Mouse (Mus musculus) cerebellum, adult 2 months (tissue): ENCODE results near the gene Sema7a. TPM values are rescaled to one million over a fixed set of nuclear protein-coding genes. Genes with fewer than 3 reads are reported as not detected.

Experiments used
- DNase-seq, 2 experiments: peaks; one replicate each; pipeline ENCODE4 v3.0.0; 2021
- H3K27ac ChIP-seq: fragments of 200-500 bp; 2 replicates; pipeline ENCODE4 v1.5.1; 2012; ENCODE audit warnings: low read length, control low read depth, inconsistent platforms; ENCODE audit not compliant: insufficient read depth
- H3K27me3 ChIP-seq: fragments of 200-500 bp; 2 replicates; pipeline ENCODE4 v1.6.1; 2012; ENCODE audit warnings: inconsistent platforms, mild to moderate bottlenecking, low read length, moderate library complexity; ENCODE audit not compliant: control insufficient read depth, insufficient read depth
- H3K4me1 ChIP-seq: fragments of 200-500 bp; 2 replicates; pipeline ENCODE4 v1.6.1; 2011; ENCODE audit warnings: low read length; ENCODE audit not compliant: control insufficient read depth, insufficient read depth
- H3K4me3 ChIP-seq: fragments of 200-500 bp; replicated peaks from 2 replicates; pipeline ENCODE3; 2011; ENCODE audit warnings: mild to moderate bottlenecking, low read depth, low read length, control low read depth; ENCODE audit not compliant: insufficient read depth
- CTCF ChIP-seq: fragments of 200-500 bp; IDR thresholded peaks from 2 replicates; pipeline ENCODE4 v1.5.1; 2011; ENCODE audit warnings: low read depth, mild to moderate bottlenecking, control low read depth, low read length, moderate library complexity, borderline replicate concordance; ENCODE audit not compliant: insufficient read depth
- POLR2A ChIP-seq: fragments of 200-500 bp; IDR thresholded peaks from 2 replicates; pipeline ENCODE4 v1.6.1; 2011; ENCODE audit warnings: low read length, control low read depth, borderline replicate concordance; ENCODE audit not compliant: insufficient read depth
- WGBS: fragments of 180-500 bp; shearing (Covaris S2); methylation state at CpG from one replicate; pipeline ENCODE4 v1.1.7; 2018; 5-methylcytosine and 5-hydroxymethylcytosine counted together
- polyA plus RNA-seq: library from polyadenylated mRNA; depleted of rRNA; stranded (reverse); fragments of >200 nt; gene quantifications from 2 replicates; pipeline ENCODE4 v1.2.3, GENCODE M21; 2012; rRNA removed

The Sema7a gene
- polyA plus RNA-seq, 1 experiment: 177 TPM

DNA sequence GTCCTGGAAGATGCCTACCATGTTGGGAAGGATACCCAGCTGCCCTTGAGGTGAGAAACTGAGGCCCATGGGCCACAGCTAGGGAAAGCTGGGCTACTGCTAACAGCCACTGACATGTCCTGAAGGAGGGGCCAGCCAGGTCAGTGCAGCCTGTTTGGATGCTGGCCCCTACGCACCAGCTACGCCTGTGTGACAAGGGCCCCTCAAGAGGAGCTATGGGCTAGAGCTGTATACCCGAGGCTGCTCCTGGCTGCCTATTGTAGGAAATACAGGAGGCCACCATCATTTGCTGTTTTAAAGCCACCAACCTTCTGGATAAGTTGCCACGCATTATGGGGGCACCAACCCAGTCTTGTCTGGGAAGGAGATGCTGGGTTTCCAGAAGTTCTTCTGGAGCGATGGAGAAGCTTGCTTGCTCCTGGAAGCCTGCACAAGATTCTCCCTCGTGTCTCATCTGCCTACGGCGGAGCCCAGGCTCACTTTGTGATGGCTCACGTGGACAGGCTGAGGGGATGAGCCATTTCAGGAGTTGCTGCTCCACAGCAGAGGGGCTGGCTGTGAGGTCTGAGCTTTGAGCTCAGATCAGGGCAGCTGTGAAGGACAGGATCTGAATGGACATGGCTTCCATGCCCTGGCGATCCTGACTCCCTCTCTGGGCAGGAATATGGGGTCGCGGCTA is 68.6 kb downstream of the Sema7a start:
- no peak overlapping the region for H3K4me3 ChIP-seq
- 61% methylated on average over 12 of the region's 12 CpGs for WGBS
- peaks cover 12% of the 10 kb centered on the region for H3K4me1 ChIP-seq
- no peaks in the 10 kb centered on the region for H3K27me3 ChIP-seq
- no peak overlapping the region for H3K27ac ChIP-seq
- no peak for DNase-seq
- TF ChIP-seq POLR2A (no peak), CTCF (no peak)

DNA sequence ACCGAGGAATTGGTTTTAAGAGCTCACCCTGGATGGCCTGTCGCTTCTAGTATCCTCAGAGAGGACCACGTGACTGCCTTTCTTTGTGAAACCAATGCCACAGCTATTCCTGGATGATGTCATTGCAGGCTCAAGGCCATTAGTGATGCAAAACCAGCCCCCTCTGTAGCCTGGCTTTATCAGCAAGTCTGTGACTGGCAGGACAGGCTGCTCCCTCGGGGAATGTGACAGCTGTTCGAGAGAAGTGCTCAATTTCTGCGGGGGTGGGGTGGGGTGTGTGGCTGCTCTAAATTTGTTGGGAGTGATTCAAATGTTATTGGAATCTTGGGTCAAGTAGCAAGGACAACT is 69.1 kb downstream of the Sema7a start:
- Histone ChIP-seq H3K27ac (no peak overlapping the region), H3K4me3 (no peak overlapping the region), H3K27me3 (no peaks in the 10 kb centered on the region), H3K4me1 (peaks cover 12% of the 10 kb centered on the region)
- peak in 1 of 2 experiments; percentile 34 for DNase-seq
- no peak for TF ChIP-seq CTCF
- TF ChIP-seq POLR2A: no peak
- WGBS: 23% methylated on average over 6 of the region's 6 CpGs

DNA sequence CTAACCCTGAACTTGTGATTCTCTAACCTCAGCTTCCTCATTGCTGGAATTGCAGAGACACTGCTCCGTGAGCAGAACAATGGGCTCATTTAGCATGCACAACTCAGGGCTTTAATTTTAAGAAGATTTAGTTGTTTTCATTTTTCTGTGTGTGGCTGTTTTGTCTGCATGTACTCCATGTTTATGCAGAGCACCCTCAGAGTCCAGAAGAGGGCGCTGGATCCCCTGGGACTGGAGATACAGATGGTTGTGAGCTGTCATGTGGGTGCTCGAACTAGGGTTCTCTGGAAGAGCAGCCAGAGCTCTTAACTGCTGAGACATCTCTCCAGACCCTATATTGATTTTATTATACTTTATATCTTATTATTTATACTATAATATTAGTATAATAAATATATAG is 69.7 kb downstream of the Sema7a start:
- Histone ChIP-seq H3K4me3 (no peak overlapping the region), H3K4me1 (peaks cover 12% of the 10 kb centered on the region), H3K27me3 (no peaks in the 10 kb centered on the region), H3K27ac (no peak overlapping the region)
- TF ChIP-seq CTCF (no peak), POLR2A (no peak)
- DNase-seq: no peak
- 70% methylated on average over 3 of the region's 3 CpGs for WGBS

DNA sequence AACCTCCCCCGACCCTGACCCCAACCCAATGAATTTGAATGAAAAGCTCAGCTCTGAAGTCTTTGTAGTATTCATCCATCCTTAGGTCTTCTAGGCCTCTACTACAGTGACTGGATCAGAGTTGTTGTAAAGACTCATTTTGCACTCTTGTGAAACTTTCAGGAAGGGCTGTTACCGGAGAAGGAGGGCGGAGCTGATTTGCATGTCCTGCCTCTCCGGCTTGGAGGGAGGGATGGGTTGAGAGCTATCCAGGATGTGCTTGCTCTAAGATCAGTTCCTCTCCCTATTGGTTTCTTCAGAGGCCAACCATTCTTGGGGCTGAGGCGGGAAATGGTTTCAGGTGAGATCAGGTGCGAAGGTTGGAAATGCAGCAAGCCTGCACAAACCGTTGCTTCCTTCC is 71.1 kb downstream of the Sema7a start:
- Histone ChIP-seq H3K27ac (no peak overlapping the region), H3K27me3 (no peaks in the 10 kb centered on the region), H3K4me1 (peaks cover 12% of the 10 kb centered on the region), H3K4me3 (no peak overlapping the region)
- DNase-seq: no peak
- TF ChIP-seq POLR2A: no peak
- no peak for TF ChIP-seq CTCF
- 88% methylated on average over 7 of the region's 7 CpGs for WGBS

DNA sequence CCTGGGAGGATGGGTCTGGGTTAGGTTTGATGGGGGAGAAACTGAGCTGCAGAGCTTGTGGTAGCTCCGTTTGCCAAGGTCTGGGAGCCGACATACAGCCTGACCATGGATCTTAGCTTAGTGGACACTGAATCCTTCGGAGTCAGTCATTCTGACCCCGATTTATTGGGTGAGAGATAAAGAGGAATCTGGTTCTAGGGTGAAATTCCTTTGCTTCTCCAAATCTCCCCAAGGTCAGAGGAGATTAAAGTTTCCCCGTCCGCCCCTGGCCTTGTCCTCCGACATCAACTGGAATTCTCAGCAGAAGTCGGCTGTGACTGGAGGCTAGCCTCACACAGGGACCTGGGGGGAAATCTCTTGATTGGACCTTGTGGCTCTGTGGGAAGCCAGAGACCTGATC is 71.6 kb downstream of the Sema7a start:
- DNase-seq: no peak
- 94% methylated on average over 8 of the region's 8 CpGs for WGBS
- Histone ChIP-seq H3K4me3 (no peak overlapping the region), H3K4me1 (peaks cover 12% of the 10 kb centered on the region), H3K27me3 (no peaks in the 10 kb centered on the region), H3K27ac (no peak overlapping the region)
- TF ChIP-seq CTCF: no peak
- TF ChIP-seq POLR2A: no peak

Other genes with a start within 250 kb of the Sema7a start
- gene Edc3, start 231.6 kb upstream of the Sema7a start, polyA plus RNA-seq: 16.1 TPM in 2 replicates
- gene Clk3, start 174.3 kb upstream of the Sema7a start, polyA plus RNA-seq: 144 TPM in 2 replicates
- 5.8 and 6.4 TPM in 2 replicates for gene Arid3b, start 103.3 kb upstream of the Sema7a start, polyA plus RNA-seq
- 133 and 140 TPM in 2 replicates for gene Ubl7, start 29.1 kb upstream of the Sema7a start, polyA plus RNA-seq
- gene Cyp11a1, start 66.3 kb downstream of the Sema7a start, polyA plus RNA-seq: 3.6 and 3.7 TPM in 2 replicates
- 2.8 and 3.9 TPM in 2 replicates for gene Stra6, start 123.7 kb downstream of the Sema7a start, polyA plus RNA-seq
- 0.59 and 1.1 TPM in 2 replicates for gene Ccdc33, start 178.7 kb downstream of the Sema7a start, polyA plus RNA-seq